Mouse (Mus musculus) C2C12 (cell line): ENCODE results near the gene Odaph. TPM values are rescaled to one million over a fixed set of nuclear protein-coding genes. Genes with fewer than 3 reads are reported as not detected.

Experiments
- H3K27me3 ChIP-seq: one replicate; pipeline ENCODE4 v1.6.1; 2011; ENCODE audit not compliant: control insufficient read depth, insufficient read depth, insufficient read length
- H3K36me3 ChIP-seq: one replicate; pipeline ENCODE4 v1.6.1; 2011; ENCODE audit not compliant: control insufficient read depth, insufficient read depth
- H3K4me3 ChIP-seq: one replicate; pipeline ENCODE4 v1.5.1; 2011; ENCODE audit warnings: mild to moderate bottlenecking, control low read depth; ENCODE audit not compliant: poor library complexity, insufficient read depth, severe bottlenecking
- H3K79me2 ChIP-seq: one replicate; pipeline ENCODE4 v1.6.1; 2011; ENCODE audit not compliant: control insufficient read depth, insufficient read depth
- H3K79me3 ChIP-seq: one replicate; pipeline ENCODE4 v1.6.1; 2011; ENCODE audit warnings: low read depth, control low read depth
- H3ac ChIP-seq: one replicate; pipeline ENCODE3; 2011; ENCODE audit warnings: low read depth; ENCODE audit not compliant: control insufficient read depth, insufficient read length
- CEBPB ChIP-seq: IDR thresholded peaks from one replicate; pipeline ENCODE4 v1.6.1; 2011; ENCODE audit warnings: low read depth, mild to moderate bottlenecking, control low read depth, moderate library complexity
- CTCF ChIP-seq: IDR thresholded peaks from one replicate; pipeline ENCODE4 v1.5.1; 2011; ENCODE audit not compliant: control insufficient read depth, insufficient read depth, insufficient read length
- FOSL1 ChIP-seq: IDR thresholded peaks from one replicate; pipeline ENCODE4 v1.8.0; 2011; ENCODE audit warnings: mild to moderate bottlenecking, low read length; ENCODE audit not compliant: poor library complexity, insufficient read depth, severe bottlenecking
- MAX ChIP-seq: IDR thresholded peaks from one replicate; pipeline ENCODE4 v1.6.1; 2011; ENCODE audit warnings: mild to moderate bottlenecking, control low read depth
- MYOD1 ChIP-seq: IDR thresholded peaks from one replicate; pipeline ENCODE4 v1.6.1; 2011; ENCODE audit warnings: low read depth; ENCODE audit not compliant: control insufficient read depth, insufficient read length
- MYOG ChIP-seq: IDR thresholded peaks from one replicate; pipeline ENCODE4 v1.6.1; 2011; ENCODE audit not compliant: control insufficient read depth, insufficient read length; ENCODE audit errors: extremely low read depth
- USF1 ChIP-seq: IDR thresholded peaks from one replicate; pipeline ENCODE4 v1.6.1; 2011; ENCODE audit warnings: low read depth, mild to moderate bottlenecking, control low read depth, moderate library complexity
- polyA plus RNA-seq: library from polyadenylated mRNA; unstranded; fragments of >200 nt; fragmentation: generic; extraction: Trizol; gene quantifications from one replicate; pipeline ENCODE4 v1.2.1, GENCODE M21; 2012; ENCODE audit warnings: missing spikeins

Gene Odaph
- polyA plus RNA-seq, 1 experiment, result not detected

- Histone ChIP-seq H3K79me3 (no peaks in the 10 kb centered on the region), H3K4me3 (peak overlapping the region; percentile 45), H3K27me3 (no peaks in the 10 kb centered on the region), H3K79me2 (no peaks in the 10 kb centered on the region), H3ac (peak overlapping the region; percentile 25), H3K36me3 (no peaks in the 10 kb centered on the region)
- TF ChIP-seq MYOD1, result no peak
- peak; percentile 14 for TF ChIP-seq MAX
- no peak for TF ChIP-seq CTCF
Measured at GRCm38 (mm10) chr5:92042377-92043348, 55.4 kb downstream of the Odaph start.

GRCm38 (mm10) chr5:92043783-92044182, 56.5 kb downstream of the Odaph start, which contains the start of gene Cdkl2:
TSS of gene Cdkl2 (minus strand) at chr5:92043883.
- Histone ChIP-seq H3K79me3 (no peaks in the 10 kb centered on the region), H3K36me3 (no peaks in the 10 kb centered on the region), H3K27me3 (no peaks in the 10 kb centered on the region), H3K4me3 (peak within 1 kb of the TSS; percentile 45), H3K79me2 (no peaks in the 10 kb centered on the region), H3ac (peak within 1 kb of the TSS; percentile 21)
- TF ChIP-seq MYOG (no peak), FOSL1 (no peak), USF1 (no peak), MAX (no peak), CTCF (no peak), CEBPB (no peak), MYOD1 (no peak)

Other genes starting within 250 kb of the Odaph start
- 22.6 TPM for gene Rchy1, start 24.4 kb upstream of the Odaph start, polyA plus RNA-seq
- 0.83 TPM for gene Cdkl2, start 56.4 kb downstream of the Odaph start, polyA plus RNA-seq
- 39.1 TPM for gene G3bp2, start 96.2 kb downstream of the Odaph start, polyA plus RNA-seq
- 27.3 TPM for gene Uso1, start 150.5 kb downstream of the Odaph start, polyA plus RNA-seq
- gene U90926, start 227.9 kb downstream of the Odaph start, polyA plus RNA-seq, result 0.83 TPM